Mouse (Mus musculus): ENCODE measurements at regions not wholly inside any gene's neighbourhood (a gene's known extent, or its start where the extent isn't known, plus 50 kb on each side); places are given as distances from the start of the nearest gene placed in this dataset.
A peak's percentile ranks its signal among the peaks of the same experiment; 100 is the strongest.

- 60% methylated on average over 4 of the region's 4 CpGs for WGBS
- H3K27ac ChIP-seq (ENCODE audit: control insufficient read depth, insufficient read depth, low read depth, low read length, poor library complexity) = no peak overlapping the region
- no peak overlapping the region for H3K4me3 ChIP-seq (replicated peaks; ENCODE audit: control insufficient read depth, low read depth, low read length)
- TF ChIP-seq CTCF (IDR thresholded peaks at IDR 0.05; ENCODE audit: control insufficient read depth, insufficient read depth, low read length) = no peak
- no peak for TF ChIP-seq POLR2A (IDR thresholded peaks at IDR 0.05; ENCODE audit: borderline replicate concordance, control insufficient read depth, low read depth, low read length)
- no peaks in the 10 kb centered on the region for H3K4me1 ChIP-seq (ENCODE audit: control insufficient read depth, insufficient read depth, low read length)
Observed at GRCm38 (mm10) chr13:45130516-45131249, 52.2 kb downstream of the Gm9817 start.

GRCm38 (mm10) chr13:45140616-45141015 is 62.1 kb downstream of the Gm9817 start:
- Histone ChIP-seq H3K4me1 (ENCODE audit: control insufficient read depth, insufficient read depth, low read length) (no peaks in the 10 kb centered on the region), H3K27ac (ENCODE audit: control insufficient read depth, insufficient read depth, low read depth, low read length, poor library complexity) (no peak overlapping the region), H3K4me3 (replicated peaks; ENCODE audit: control insufficient read depth, low read depth, low read length) (no peak overlapping the region)
- TF ChIP-seq POLR2A (IDR thresholded peaks at IDR 0.05; ENCODE audit: borderline replicate concordance, control insufficient read depth, low read depth, low read length) = no peak
- TF ChIP-seq CTCF (IDR thresholded peaks at IDR 0.05; ENCODE audit: control insufficient read depth, insufficient read depth, low read length) = no peak
- 15% methylated on average over 2 of the region's 2 CpGs for WGBS

- 13% methylated on average over 6 of the region's 6 CpGs for whole genome bisulfite sequencing
Observed at GRCm38 (mm10) chr13:45145129-45145528, 66.6 kb downstream of the Gm9817 start.

GRCm38 (mm10) chr13:45156223-45156622 is 77.7 kb downstream of the Gm9817 start:
- WGBS = 63% methylated on average over 3 of the region's 3 CpGs

More at GRCm38 (mm10) chr13:45145129-45145528, 66.6 kb downstream of the Gm9817 start:
- H3K27ac ChIP-seq (ENCODE audit: control insufficient read depth, insufficient read depth, low read depth, low read length, poor library complexity) = no peak overlapping the region
- H3K4me3 ChIP-seq (replicated peaks; ENCODE audit: control insufficient read depth, low read depth, low read length) = no peak overlapping the region
- no peak for TF ChIP-seq POLR2A (IDR thresholded peaks at IDR 0.05; ENCODE audit: borderline replicate concordance, control insufficient read depth, low read depth, low read length)
- no peak for TF ChIP-seq CTCF (IDR thresholded peaks at IDR 0.05; ENCODE audit: control insufficient read depth, insufficient read depth, low read length)
- H3K4me1 ChIP-seq (ENCODE audit: control insufficient read depth, insufficient read depth, low read length) = no peaks in the 10 kb centered on the region

GRCm38 (mm10) chr13:45156982-45157381 is 78.5 kb downstream of the Gm9817 start:
- no peak for TF ChIP-seq POLR2A (IDR thresholded peaks at IDR 0.05; ENCODE audit: borderline replicate concordance, control insufficient read depth, low read depth, low read length)
- TF ChIP-seq CTCF (IDR thresholded peaks at IDR 0.05; ENCODE audit: control insufficient read depth, insufficient read depth, low read length) = no peak
- 61% methylated on average over 2 of the region's 2 CpGs for WGBS
- Histone ChIP-seq H3K27ac (ENCODE audit: control insufficient read depth, insufficient read depth, low read depth, low read length, poor library complexity) (no peak overlapping the region), H3K4me3 (replicated peaks; ENCODE audit: control insufficient read depth, low read depth, low read length) (no peak overlapping the region), H3K4me1 (ENCODE audit: control insufficient read depth, insufficient read depth, low read length) (no peaks in the 10 kb centered on the region)

More at GRCm38 (mm10) chr13:45156223-45156622, 77.7 kb downstream of the Gm9817 start:
- H3K4me1 ChIP-seq (ENCODE audit: control insufficient read depth, insufficient read depth, low read length) = no peaks in the 10 kb centered on the region
- TF ChIP-seq CTCF (IDR thresholded peaks at IDR 0.05; ENCODE audit: control insufficient read depth, insufficient read depth, low read length) = no peak
- no peak for TF ChIP-seq POLR2A (IDR thresholded peaks at IDR 0.05; ENCODE audit: borderline replicate concordance, control insufficient read depth, low read depth, low read length)
- no peak overlapping the region for H3K27ac ChIP-seq (ENCODE audit: control insufficient read depth, insufficient read depth, low read depth, low read length, poor library complexity)
- H3K4me3 ChIP-seq (replicated peaks; ENCODE audit: control insufficient read depth, low read depth, low read length) = no peak overlapping the region

GRCm38 (mm10) chr13:45160281-45160680 is 81.8 kb downstream of the Gm9817 start:
- Histone ChIP-seq H3K4me3 (replicated peaks; ENCODE audit: control insufficient read depth, low read depth, low read length) (no peak overlapping the region), H3K4me1 (ENCODE audit: control insufficient read depth, insufficient read depth, low read length) (no peaks in the 10 kb centered on the region), H3K27ac (ENCODE audit: control insufficient read depth, insufficient read depth, low read depth, low read length, poor library complexity) (no peak overlapping the region)
- 79% methylated on average over 5 of the region's 5 CpGs for WGBS
- TF ChIP-seq POLR2A (IDR thresholded peaks at IDR 0.05; ENCODE audit: borderline replicate concordance, control insufficient read depth, low read depth, low read length) (no peak), CTCF (IDR thresholded peaks at IDR 0.05; ENCODE audit: control insufficient read depth, insufficient read depth, low read length) (no peak)

GRCm38 (mm10) chr13:45164001-45164778 is 85.7 kb downstream of the Gm9817 start:
- WGBS = 73% methylated on average over 6 of the region's 6 CpGs
- no peak overlapping the region for H3K27ac ChIP-seq (ENCODE audit: control insufficient read depth, insufficient read depth, low read depth, low read length, poor library complexity)
- TF ChIP-seq CTCF (IDR thresholded peaks at IDR 0.05; ENCODE audit: control insufficient read depth, insufficient read depth, low read length) (no peak), POLR2A (IDR thresholded peaks at IDR 0.05; ENCODE audit: borderline replicate concordance, control insufficient read depth, low read depth, low read length) (no peak)
- H3K4me1 ChIP-seq (ENCODE audit: control insufficient read depth, insufficient read depth, low read length) = no peaks in the 10 kb centered on the region; the same call in 1 of the 2 replicates
- H3K4me3 ChIP-seq (replicated peaks; ENCODE audit: control insufficient read depth, low read depth, low read length) = no peak overlapping the region

GRCm38 (mm10) chr13:45165159-45165558 is 86.7 kb downstream of the Gm9817 start:
- peak; percentile 32; the same call in 1 of the 2 replicates for TF ChIP-seq CTCF (IDR thresholded peaks at IDR 0.05; ENCODE audit: control insufficient read depth, insufficient read depth, low read length)
- TF ChIP-seq POLR2A (IDR thresholded peaks at IDR 0.05; ENCODE audit: borderline replicate concordance, control insufficient read depth, low read depth, low read length) = no peak
- 77% methylated on average over 3 of the region's 3 CpGs for WGBS
- no peak overlapping the region for H3K27ac ChIP-seq (ENCODE audit: control insufficient read depth, insufficient read depth, low read depth, low read length, poor library complexity)

More at GRCm38 (mm10) chr13:45165159-45165558, 86.7 kb downstream of the Gm9817 start:
- Histone ChIP-seq H3K4me3 (replicated peaks; ENCODE audit: control insufficient read depth, low read depth, low read length) (no peak overlapping the region), H3K4me1 (ENCODE audit: control insufficient read depth, insufficient read depth, low read length) (no peaks in the 10 kb centered on the region; the same call in 1 of the 2 replicates)
